Mouse (Mus musculus) lung, postnatal 4 days (tissue): ENCODE data around the gene Mkrn3.
A peak's percentile ranks its signal among the peaks of the same experiment; 100 is the strongest.

Experiments used
- DNase-seq, 2 experiments: peaks; one replicate each; pipeline ENCODE4 v3.0.0; 2021

The Mkrn3 gene

DNA sequence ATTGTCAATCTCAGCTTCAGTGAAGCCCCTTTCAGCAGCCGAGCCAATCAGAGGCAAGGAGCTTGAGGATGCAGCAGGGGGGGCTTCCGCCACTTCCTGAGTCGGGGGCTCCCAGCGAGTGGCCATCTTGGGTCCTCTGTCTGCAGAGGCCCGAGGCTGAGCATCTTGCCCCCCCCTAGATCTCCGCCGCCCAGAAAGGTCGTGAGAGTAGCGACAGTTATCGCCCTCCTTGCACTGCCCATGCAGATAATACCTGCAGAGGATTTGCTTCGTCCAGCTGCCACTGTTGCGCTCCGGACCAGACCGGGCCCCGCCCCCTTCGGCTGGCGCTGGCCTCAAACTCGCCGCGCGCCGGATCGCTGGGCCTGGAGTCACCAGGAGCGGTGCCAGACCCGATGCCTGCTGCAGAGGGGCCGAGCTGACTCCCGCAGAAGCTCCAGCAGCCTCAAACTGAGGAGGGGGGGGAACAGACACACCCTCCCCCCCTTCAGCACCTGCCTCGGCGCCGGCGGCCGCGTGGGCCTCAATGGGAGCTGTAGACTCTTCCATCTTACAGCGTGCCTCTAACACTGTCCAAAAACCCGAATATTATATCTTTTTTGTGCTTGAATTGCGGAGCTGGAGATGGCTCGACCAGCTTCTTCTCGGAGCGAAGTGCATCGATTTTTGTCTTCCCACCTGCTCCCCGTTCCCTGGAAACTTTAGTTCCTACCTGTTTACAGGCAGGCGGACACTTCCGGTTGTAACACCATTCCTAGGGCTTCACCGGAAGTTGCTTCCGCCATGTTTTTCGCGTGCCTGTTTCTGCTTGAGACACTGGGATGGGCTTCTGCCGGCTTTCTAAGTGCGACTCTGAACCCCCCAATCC lies at the start of gene Mkrn3:
Gene Mkrn3, minus strand, starts transcription at position 647 of the 868 bp plus-strand sequence.
- DNase-seq: peak; percentile 75 to 84

DNA sequence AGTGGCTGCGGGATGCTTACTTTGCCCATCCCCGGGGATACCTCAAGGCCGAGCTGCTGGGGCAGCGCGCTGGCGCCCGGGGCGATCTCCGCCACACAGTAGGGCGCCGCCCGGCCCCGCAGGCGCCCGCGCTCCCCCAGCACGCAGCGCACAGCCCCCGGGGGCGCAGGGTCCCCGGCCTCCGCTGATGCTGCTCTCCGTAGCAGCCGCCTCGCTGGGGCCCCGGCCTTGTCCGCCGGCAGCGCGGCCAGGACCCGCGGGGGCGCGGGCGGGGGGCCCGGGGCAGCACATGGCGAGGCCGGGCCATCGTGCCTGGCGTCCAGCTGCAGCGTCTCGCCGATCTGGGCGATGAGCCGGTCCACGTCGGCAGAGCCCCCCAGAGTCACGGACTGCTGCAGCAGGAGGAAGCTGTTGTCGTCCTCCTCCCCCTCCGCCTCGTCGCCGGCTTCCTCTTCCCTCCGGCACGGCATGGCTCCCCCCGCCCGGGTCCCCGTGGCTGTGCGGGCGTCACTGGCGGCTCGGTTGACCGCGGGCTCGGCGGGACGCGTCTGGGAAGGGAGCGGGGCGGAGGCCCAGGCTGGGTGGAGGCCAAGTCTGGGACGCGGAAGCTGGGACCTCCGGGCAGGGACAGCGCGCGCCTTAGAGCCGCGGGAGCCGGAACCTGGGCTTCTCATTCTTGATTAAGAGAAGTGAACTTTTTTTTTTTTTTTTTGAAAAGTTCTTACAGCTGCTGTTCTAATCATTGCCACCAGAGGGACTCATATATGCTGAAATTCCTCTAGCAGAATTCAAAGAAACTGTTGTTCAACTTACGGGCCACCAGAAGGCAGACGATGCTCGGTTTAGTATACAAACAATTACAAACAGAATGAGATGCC lies 44.2 kb upstream of the Mkrn3 start, which contains the start of gene Peg12:
Gene Peg12, minus strand, starts transcription at position 633 of the 878 bp plus-strand sequence.
- peak; percentile 75 to 83 for DNase-seq

DNA sequence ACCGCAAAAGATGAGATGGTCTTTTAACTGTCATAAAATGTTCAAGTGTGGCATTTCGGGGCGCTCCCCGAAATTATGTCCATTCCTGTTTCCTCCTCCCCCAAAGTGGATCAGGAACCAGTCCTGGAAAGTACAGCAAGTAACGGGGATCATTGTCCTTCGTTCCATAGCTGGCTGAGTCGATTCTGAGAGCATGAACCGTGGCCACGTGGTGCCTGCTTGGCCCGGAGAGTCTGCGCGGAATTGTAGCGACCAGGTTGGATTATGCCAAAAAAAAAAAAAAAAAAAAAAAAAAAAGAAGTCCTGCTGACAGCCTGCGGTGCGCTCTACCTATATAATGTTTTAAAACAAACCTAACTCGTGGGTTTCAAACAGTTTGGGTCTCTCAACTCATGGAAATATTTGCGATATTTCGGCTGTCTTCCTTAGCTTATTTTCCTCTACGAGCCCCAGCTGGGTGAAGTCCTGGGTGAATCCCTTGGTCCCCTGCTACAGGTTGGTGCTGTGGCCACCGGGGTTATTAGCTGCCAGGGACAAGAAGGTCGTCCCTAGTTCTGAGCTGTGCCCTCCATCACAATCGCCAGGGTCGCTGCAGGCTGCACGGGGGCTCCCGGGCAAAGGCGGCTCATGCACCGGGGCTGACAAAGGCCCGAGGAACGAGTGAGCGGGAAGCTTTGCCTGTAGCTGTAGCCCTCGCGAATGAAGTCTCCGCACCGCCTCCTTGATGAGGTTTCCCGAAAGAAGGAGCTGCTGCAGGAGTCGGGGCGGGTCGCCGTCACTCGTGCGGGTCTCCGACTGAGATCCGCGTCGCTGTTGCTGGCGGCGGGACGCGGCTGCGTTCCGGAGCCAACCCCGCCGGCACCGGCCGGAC lies 43.3 kb upstream of the Mkrn3 start:
- DNase-seq: peak in 1 of 2 experiments; percentile 25

- peak; percentile 12 to 41 for DNase-seq
Observed at GRCm38 (mm10) chr7:62462229-62463006, 42.5 kb upstream of the Mkrn3 start.

- no peak for DNase-seq
Observed at GRCm38 (mm10) chr7:62452353-62452752, 32.4 kb upstream of the Mkrn3 start.

- no peak for DNase-seq
Observed at GRCm38 (mm10) chr7:62445431-62446165, 25.7 kb upstream of the Mkrn3 start.

- no peak for DNase-seq
Observed at GRCm38 (mm10) chr7:62436394-62436793, 16.5 kb upstream of the Mkrn3 start.

DNA sequence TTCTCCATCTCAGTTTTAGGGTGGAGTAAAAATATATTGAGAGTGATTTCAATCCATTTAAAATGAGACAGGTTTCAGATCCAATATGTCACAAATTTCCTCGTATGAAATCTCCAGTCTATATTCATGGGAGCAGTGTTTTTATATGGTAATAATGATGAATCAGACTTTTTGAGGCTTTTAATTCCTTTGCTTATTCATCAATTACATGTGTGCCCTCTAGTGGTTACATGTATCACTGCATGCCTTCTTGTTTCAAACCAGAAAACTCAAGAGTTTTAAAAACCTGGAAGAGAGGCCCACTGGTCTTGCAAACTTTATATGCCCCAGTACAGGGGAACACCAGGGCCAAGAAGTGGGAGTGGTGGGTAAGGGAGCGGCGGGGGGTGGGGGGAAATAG lies 13.3 kb upstream of the Mkrn3 start:
- no peak for DNase-seq

- peak in 1 of 2 experiments; percentile 17 for DNase-seq
Observed at GRCm38 (mm10) chr7:62428337-62428736, 8.4 kb upstream of the Mkrn3 start.

DNA sequence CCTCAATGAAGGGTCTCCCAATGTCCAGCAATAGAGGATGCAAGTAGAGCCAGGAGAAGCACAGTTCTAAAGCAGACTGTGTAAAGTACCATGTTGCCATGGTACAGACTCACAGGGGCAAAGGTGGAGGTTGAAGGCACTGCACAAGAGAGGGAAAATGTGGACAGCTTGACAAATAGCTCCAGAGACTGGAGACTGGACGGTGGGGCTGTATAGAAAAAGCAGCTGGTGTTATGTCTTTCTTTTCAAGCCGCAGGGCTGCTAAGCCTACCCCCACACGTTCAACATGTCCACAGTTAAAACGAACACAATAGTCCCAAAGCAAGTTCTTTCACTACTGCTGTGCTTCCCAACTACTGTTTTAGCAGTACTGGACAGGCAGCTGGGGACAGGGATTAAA lies 3.3 kb upstream of the Mkrn3 start:
- no peak for DNase-seq

DNA sequence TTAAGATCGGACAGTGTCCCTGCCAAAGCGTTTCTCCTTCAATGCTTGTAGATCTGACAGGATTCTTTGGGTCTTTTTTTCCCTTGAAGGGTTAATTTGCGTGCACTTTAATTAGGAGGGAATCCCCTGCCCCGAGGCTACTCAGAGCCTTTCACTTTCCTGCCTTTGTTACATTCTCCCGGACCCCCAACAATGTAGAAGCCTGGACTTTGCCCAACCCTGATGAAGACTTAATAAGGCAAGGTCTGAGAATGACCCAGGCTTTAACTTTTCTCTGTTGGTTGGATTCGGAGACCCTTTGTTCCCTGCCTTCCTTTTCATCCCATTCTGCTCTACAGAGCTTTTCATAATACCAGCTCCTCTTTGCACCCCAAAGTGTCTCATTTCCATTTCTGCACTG lies 627 bp upstream of the Mkrn3 start:
- no peak for DNase-seq

DNA sequence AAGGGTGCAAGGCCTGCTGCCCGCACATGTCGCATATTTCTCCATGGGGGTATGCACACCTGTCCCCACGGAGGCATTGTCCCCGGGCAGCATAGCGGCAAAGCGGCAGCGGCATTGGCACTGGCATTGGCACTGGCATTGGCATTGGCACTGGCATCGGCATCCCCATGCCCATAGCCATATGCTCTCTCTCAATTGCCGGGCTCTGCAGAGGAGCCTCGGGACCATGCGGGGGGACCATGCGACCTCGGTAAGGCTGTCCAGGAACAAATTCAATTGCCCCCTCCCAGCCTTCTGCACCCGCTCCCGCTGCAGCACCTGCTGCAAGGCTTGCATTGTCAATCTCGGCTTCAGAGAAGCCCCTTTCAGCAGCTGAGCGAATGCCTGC lies 840 bp downstream of the Mkrn3 start:
- DNase-seq: no peak

DNA sequence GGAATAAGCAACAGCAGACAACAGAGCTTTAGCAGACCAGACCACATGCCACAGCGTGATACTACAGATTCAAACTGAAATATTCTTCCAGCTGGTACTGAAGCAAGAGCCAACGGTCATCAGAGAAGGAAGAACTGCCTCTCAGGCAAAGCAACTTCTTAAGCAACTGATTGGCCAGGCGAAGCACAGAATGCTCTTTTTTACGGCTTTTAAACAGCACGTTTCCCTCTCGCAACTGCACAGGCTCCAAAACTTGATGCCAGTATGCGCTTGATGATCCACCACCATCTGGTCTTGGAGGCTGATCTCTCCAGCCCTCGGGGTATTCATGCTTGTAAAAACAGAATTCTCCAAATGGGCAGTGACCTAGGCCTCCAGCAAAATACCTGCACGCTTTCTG lies 1.6 kb downstream of the Mkrn3 start:
- no peak for DNase-seq

- no peak for DNase-seq
Observed at GRCm38 (mm10) chr7:62416173-62416572, 3.8 kb downstream of the Mkrn3 start.

DNA sequence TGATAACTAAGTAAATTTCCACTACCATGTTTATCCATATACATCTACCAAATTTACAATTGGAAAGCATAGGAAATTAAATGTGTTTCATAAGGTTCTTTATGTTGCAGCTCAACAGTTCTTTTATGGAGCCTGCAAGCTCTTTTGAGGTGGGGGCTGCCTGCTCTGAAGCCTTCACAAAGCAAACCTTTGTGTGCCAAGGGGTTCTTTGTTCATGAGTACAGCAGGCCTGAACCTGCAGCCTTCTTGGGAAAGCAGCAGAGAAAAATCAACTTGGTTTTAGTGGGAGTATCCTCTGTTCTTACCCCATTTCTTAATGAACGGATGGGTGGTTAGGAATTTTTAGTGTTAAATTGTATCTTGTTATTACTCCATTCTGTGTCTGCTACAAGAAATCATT lies 4.7 kb downstream of the Mkrn3 start:
- no peak for DNase-seq

- DNase-seq: no peak
Observed at GRCm38 (mm10) chr7:62407803-62408202, 12.1 kb downstream of the Mkrn3 start.

GRCm38 (mm10) chr7:62406573-62407050 lies 13.3 kb downstream of the Mkrn3 start:
- DNase-seq: no peak

GRCm38 (mm10) chr7:62392202-62392601 lies 27.7 kb downstream of the Mkrn3 start:
- DNase-seq: no peak

DNA sequence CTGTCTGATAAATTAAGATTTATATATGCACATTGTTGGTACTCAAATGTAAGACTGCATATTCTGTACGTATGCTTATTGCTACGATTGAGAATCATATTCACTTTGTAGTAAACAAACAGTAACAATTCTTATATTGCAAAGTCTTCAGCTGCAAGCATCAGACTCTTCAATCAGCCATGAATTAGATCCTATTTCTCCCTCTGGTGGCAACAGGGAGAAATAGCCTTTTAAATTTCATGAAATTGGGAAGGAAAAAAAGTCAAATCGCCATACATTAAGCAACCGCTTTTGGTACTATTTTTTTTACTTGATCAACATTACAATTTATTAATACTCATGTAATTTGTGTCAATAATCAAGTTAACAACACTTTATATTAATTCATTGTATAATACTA lies 31.6 kb downstream of the Mkrn3 start:
- no peak for DNase-seq

DNA sequence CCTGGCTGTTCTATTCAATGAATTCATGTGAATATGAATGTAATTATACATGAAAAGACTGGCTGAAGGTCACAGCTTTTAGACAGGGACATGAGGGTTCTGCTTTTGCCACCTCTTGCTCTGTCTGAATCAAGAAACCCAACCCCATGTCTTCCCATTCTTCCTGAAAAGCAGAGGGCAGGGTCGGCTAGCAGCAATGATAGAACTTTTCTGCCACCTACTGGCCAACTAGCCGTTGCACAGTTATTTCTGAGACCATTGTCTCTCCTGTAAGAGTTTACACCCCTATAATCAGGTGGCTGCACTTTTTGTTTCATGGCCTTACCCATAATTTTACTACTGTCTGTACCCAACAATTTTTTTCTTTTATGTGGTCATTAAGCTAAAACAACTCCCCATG lies 37.5 kb downstream of the Mkrn3 start:
- DNase-seq: peak in 1 of 2 experiments; percentile 33

DNA sequence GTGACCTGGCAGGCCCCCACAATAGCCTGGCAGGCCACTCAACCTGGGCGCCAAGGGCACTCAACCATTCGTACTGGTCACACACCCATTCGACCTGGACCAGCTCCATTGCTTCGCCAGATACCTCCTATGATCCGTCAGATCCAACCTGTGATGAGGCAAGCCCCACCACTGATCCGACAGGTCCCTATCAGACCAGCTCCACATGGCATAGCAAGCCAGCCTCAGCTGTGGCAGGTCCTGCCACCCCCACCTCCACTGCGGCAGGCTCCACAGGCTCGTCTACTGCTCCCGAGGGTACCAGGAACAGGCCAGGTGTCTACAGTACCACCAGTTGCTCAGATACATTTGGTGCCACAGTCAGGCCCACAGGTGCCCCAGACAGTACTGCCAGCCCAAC lies 41.4 kb downstream of the Mkrn3 start:
- peak in 1 of 2 experiments; percentile 22 for DNase-seq
